Mouse (Mus musculus) naive thymus-derived CD4-positive, alpha-beta T cell, adult 2 months (primary cell): Measurements from ENCODE around the gene Tgm1.
A peak's percentile ranks its signal among the peaks of the same experiment; 100 is the strongest.

ENCODE experiments used
- DNase-seq: peaks from one replicate; pipeline ENCODE4 v3.0.0-alpha.2; 2011; ENCODE audit warnings: low read depth

The Tgm1 gene

DNA sequence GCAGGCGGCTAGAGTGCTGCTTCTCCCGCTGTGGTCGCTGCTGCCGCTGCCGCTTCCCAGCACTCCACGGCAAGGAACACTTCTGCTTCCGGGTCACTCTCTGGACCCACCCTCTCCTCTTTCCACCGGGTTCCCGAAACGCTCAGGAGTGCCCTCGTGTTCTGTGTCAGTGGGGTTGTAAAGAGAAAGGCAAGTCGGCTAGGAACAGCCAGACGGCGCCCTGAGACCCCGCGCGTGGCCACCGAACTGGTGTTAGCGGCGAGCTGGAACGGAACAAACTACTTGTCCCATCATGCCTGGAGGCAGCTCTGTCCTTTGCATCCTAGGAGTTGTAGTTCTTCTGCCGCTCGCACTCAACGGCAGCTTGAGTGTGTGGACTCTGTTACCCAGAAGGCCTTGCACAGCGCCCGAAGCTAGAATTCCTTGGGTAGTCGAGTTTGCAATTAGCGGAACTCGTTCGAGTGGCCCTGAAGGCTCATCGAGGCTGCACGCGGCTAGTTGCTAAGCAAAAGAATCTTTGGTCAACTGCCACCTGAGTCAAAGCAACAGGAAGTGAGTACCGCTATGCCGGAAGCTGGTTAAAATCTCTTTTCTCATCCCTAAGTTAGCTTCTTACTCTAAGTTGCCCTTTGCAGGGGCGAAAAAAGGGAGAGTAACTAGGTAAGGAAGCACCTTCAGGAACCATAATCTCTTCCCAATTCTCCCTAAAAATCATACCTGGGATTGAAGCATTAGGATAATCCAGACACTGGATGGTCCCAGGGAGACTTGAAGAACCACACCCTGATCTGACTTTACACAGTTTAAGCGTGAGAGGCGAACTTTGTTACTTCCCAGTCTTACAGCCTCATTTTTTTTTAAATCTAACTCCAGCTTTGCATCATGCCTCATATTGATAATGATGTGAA, 41.6 kb downstream of the Tgm1 start, which contains the start of the genes Gmpr2 and Nedd8:
Gene Gmpr2, plus strand, starts transcription at position 109 of the 908 bp plus-strand sequence.
Gene Nedd8, minus strand, starts transcription at position 292 of the 908 bp plus-strand sequence.
- DNase-seq, result peak; percentile 94

DNA sequence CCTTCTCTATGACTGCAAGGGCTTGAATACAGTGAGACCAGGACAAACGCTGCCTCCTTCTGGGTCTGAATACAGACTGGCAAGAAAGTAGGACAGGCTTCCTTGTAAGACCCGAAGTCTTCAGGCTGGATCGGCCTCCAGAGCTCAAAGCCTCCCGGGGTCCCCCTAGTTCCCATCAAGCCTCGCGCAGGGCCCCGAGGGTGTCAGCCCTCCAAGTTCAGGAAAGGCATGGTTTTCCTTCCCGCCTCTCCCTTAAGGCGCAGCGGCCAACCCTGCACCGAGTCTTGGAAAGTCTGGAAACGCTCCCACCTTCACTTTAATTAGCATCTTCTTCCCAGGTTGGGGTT, 42.3 kb downstream of the Tgm1 start:
- no peak for DNase-seq

DNA sequence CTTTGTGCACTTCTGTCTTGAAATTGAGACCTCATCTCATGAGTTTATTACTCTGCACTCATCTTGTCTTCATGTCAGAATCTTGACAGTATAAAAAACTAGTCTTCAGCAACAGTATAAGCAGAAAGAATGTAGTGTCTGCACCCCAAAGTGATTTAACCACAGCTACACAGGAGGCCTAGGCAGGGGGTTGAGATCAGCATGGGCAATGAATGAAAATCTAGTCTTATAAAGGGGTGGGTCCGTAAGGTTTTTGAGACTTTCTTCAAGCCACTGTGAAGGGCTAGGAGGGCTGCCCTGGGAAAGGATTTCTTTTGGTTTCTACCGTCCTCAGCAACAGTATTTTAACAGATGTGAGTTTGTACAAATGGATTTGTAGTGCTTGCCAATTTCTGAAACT, 53.1 kb downstream of the Tgm1 start:
- DNase-seq, result no peak

DNA sequence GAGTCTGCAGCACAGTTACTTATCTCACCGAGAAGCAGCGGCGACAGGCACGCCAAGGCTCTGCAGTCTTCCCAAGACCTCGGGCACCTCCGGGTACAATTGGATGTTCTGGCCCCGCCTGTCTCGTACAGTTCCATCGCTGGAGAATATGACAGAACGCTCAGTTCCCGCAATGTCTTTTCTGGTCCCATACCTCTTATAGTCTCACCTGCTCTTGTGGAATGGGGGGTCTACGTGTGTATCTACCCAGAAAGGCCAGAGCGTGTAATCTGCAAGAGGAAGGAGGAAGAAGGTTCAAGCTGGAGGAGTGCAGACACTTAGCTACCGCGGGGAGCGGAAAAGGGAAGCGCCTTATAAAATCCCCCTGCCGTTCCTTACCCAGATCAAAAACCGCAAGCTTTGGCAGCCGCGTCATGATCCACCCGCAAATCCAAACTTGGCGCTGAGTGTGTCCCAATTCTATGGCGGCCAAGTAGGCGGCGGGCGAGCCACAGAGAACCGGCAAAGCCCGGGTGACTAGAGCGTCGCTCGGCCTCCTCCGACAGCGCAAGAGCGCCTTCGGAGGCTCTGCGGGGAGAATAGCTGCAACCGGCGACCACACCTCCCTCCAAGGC, 53.7 kb downstream of the Tgm1 start, which contains the start of gene Mdp1:
Gene Mdp1, minus strand, starts transcription at position 549 of the 614 bp plus-strand sequence.
- peak; percentile 86 for DNase-seq

DNA sequence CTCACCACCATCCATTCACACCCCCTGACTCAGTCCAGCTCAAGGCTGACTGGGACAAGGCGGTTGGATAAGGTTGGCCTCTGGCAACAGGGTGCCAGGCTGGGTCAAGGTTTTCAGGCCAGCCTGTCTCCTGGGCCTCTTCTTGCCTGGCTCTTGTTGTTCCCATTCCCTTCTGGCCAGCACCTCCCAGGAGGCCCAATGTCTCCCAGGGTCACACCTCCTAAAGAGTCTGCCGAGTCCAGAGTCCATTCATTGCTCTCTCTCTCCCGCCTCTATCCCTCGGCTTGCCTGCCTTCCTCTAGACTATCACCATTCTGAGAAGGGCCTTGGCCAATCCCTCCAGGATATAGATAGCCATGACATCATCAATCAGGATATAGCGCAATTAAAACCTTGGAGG, 55.7 kb downstream of the Tgm1 start:
- DNase-seq, result no peak

DNA sequence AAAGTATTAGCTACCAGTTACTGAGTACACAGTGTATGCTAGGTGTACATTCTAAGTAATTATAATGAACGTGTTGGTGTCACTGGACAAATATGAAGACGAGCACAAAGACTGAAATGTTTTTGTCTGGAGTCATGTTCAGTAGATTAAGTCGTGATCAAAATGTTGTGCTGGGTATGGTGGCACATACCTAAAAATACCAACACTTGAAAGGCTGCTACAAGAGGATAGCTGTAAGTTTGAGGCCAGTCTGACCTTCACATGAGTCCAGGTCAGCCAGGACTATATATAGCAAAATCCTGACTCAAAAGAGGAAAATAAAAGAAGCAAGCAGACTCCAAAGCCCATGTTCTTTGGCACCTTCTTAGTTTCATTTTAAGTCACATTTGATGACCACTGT, 56.8 kb downstream of the Tgm1 start:
- no peak for DNase-seq

DNA sequence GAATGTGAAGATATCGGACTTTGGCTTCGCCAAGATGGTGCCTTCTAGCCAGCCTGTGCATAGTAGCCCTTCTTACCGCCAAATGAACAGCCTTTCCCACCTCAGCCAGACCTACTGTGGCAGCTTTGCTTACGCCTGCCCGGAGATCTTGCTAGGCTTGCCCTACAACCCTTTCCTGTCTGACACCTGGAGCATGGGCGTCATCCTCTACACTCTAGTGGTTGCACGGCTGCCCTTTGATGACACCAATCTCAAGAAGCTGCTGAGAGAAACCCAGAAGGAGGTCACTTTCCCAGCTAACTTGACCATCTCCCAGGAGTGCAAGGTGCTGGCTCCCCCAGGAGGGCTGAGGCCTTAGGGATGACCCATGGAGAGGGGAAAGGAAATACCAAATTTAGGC, 62.2 kb downstream of the Tgm1 start:
- no peak for DNase-seq
